7 mouse cellular contexts compared by ENCODE assay signal in genomic region chr12:39510073-39510812, GRCm38 (mm10).
DNase-seq lines count a peak whose midpoint lies in the region; ATAC-seq and TF ChIP-seq lines count a peak whose summit lies in the region.

No protein-coding gene starts in this region.

- H3K9me3 ChIP-seq in forebrain, embryonic 14.5 days (replicated peaks; ENCODE audit: control insufficient read depth, low read length): no peaks in the 10 kb centered on the region
- no peaks in the 10 kb centered on the region for H3K9me3 ChIP-seq in hindbrain, embryonic 11.5 days (ENCODE audit: control insufficient read depth, low read length)

- peak; percentile 10 for DNase-seq in Patski (ENCODE audit: low read depth, low spot score)
- DNase-seq in cerebellum, adult 11 months: peak; percentile 43
- peak; percentile 94 for DNase-seq in forebrain, embryonic 14.5 days (ENCODE audit: low spot score)
- peak; percentile 76 for DNase-seq in hindbrain, embryonic 11.5 days (ENCODE audit: low spot score)
- peak; percentile 51 to 75 for DNase-seq in layer of hippocampus, adult 8-10 months (ENCODE audit: low spot score in 2 of 2)
- DNase-seq in lung, postnatal 14 days: peak; percentile 72
- DNase-seq in right cerebral cortex, adult 2 months (ENCODE audit: low spot score in 2 of 2): peak; percentile 81 to 86

- no peaks in the 10 kb centered on the region for H3K4me1 ChIP-seq in forebrain, embryonic 14.5 days (ENCODE audit: control insufficient read depth, insufficient read depth, low read length)
- H3K4me1 ChIP-seq in hindbrain, embryonic 11.5 days (replicated peaks; ENCODE audit: control insufficient read depth, insufficient read depth, low read length): no peaks in the 10 kb centered on the region

- whole genome bisulfite sequencing in forebrain, embryonic 14.5 days: 12% methylated on average over 13 of the region's 13 CpGs
- 22% methylated on average over 13 of the region's 13 CpGs for WGBS in hindbrain, embryonic 11.5 days

- no peaks in the 10 kb centered on the region for H3K36me3 ChIP-seq in forebrain, embryonic 14.5 days (ENCODE audit: control insufficient read depth, insufficient read depth, low read length)
- no peaks in the 10 kb centered on the region for H3K36me3 ChIP-seq in hindbrain, embryonic 11.5 days (ENCODE audit: control insufficient read depth, insufficient read depth, low read length)

- H3K27me3 ChIP-seq in Patski: peaks cover 19% of the 10 kb centered on the region
- no peaks in the 10 kb centered on the region for H3K27me3 ChIP-seq in forebrain, embryonic 14.5 days (replicated peaks; ENCODE audit: control insufficient read depth, insufficient read depth, low read length)
- H3K27me3 ChIP-seq in hindbrain, embryonic 11.5 days (ENCODE audit: control insufficient read depth, insufficient read depth, low read length): no peaks in the 10 kb centered on the region

- no peak overlapping the region for H3K27ac ChIP-seq in forebrain, embryonic 14.5 days (ENCODE audit: low read depth, low read length)
- no peak overlapping the region for H3K27ac ChIP-seq in hindbrain, embryonic 11.5 days (ENCODE audit: low read depth, low read length)

- POLR2A ChIA-PET in Patski (lab: Charles Lee): interaction anchor here (0.6 kb wide), 1 partner anchor 510 kb away, joined by 3 read pairs; no protein-coding TSS in a partner anchor

- no peak overlapping the region for H3K4me3 ChIP-seq in forebrain, embryonic 14.5 days (ENCODE audit: low read depth, low read length)
- no peak overlapping the region for H3K4me3 ChIP-seq in hindbrain, embryonic 11.5 days (ENCODE audit: low read depth, low read length)

- ATAC-seq in Patski: peak; percentile 93
- peak; percentile 96 for ATAC-seq in forebrain, embryonic 14.5 days
- ATAC-seq in hindbrain, embryonic 11.5 days (ENCODE audit: low FRiP score): peak; percentile 89

- H3K4me2 ChIP-seq in forebrain, embryonic 14.5 days (ENCODE audit: low read length): peak overlapping the region; percentile 34
- H3K4me2 ChIP-seq in hindbrain, embryonic 11.5 days (replicated peaks; ENCODE audit: low read depth, low read length): peak overlapping the region; percentile 31

- no peak overlapping the region for H3K9ac ChIP-seq in forebrain, embryonic 14.5 days (ENCODE audit: low read length)
- no peak overlapping the region for H3K9ac ChIP-seq in hindbrain, embryonic 11.5 days (ENCODE audit: low read depth, low read length)

- TF ChIP-seq CTCF in Patski (IDR thresholded peaks at IDR 0.05): peak; percentile 73

- in situ Hi-C loops in Patski (cut with MboI; ENCODE audit: low pct_unique_long_range_greater_than_20kb): loop anchor here (5.0 to 10.0 kb wide), 4 partner anchors 155 to 657 kb away; no protein-coding TSS in a partner anchor

- CTCF ChIA-PET in Patski (lab: Charles Lee): interaction anchor here (0.9 kb wide), 1 partner anchor 538 kb away, joined by 3 read pairs; no protein-coding TSS in a partner anchor

Comparison
In these comparisons a context has a peak if more than half of its experiments do, and no peak if none do; other contexts are left out.
1. DNase-seq: peak in every context shown above with its lines; median percentile 94 in forebrain, embryonic 14.5 days; 84 in right cerebral cortex, adult 2 months; 76 in hindbrain, embryonic 11.5 days; 72 in lung, postnatal 14 days; 63 in layer of hippocampus, adult 8-10 months; 43 in cerebellum, adult 11 months; 10 in Patski.